Mouse (Mus musculus) embryonic fibroblast, embryonic 13.5 days (primary cell): Measurements from ENCODE around the gene Zswim7.

ENCODE experiments used
- CTCF ChIP-seq: IDR thresholded peaks from 2 replicates; pipeline ENCODE4 v1.5.1; 2011; ENCODE audit warnings: mild to moderate bottlenecking, control low read depth, low read length, moderate library complexity, borderline replicate concordance; ENCODE audit not compliant: insufficient read depth
- POLR2A ChIP-seq: IDR thresholded peaks from 2 replicates; pipeline ENCODE4 v1.6.1; 2011; ENCODE audit warnings: low read depth, mild to moderate bottlenecking, control low read depth, low read length, moderate library complexity

- TF ChIP-seq CTCF: no peak
- no peak for TF ChIP-seq POLR2A
Observed at GRCm38 (mm10) chr11:62224797-62225196, 56.4 kb downstream of the Zswim7 start.
